Mouse (Mus musculus): ENCODE data around the gene Neo1.
A peak's percentile ranks its signal among the peaks of the same experiment; 100 is the strongest.

DNA sequence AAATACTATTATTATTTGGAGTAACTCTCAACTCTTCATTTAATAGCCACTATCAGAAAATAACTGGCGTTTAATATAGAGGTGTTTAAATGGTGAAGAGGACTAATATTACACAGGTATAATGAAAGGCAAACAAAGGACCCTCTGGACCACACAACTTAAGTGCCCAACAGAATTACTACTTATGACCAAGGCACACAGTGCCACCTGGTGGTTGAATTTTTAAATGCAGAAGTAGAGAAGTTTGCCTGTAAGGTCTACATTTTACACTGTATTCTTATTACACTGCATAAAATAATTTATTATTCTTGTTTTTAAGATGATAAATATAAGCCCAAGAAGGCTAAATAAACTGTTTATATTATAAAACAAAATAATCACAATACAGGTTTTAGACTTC, 108.1 kb downstream of the Neo1 start:
- TF ChIP-seq POLR2A (IDR thresholded peaks at IDR 0.05; ENCODE audit: low read depth, low read length) = no peak
- no peak for TF ChIP-seq EP300 (IDR thresholded peaks at IDR 0.05; ENCODE audit: low read length)
- no peak for TF ChIP-seq ZC3H11A (IDR thresholded peaks at IDR 0.05; ENCODE audit: low read depth, low read length)
- peak; percentile 46 to 81 for TF ChIP-seq CTCF (conservative IDR thresholded peaks at IDR 0.05 in 1 of 2, IDR thresholded peaks at IDR 0.05 in 1 of 2; ENCODE audit: low read depth in 2 of 2, low read length in 2 of 2)
- TF ChIP-seq MXI1 (IDR thresholded peaks at IDR 0.05; ENCODE audit: low read depth, low read length) = no peak
- no peak for TF ChIP-seq ZKSCAN1 (IDR thresholded peaks at IDR 0.05; ENCODE audit: borderline replicate concordance, low read depth, low read length)
- no peak for TF ChIP-seq ZMIZ1 (IDR thresholded peaks at IDR 0.05; ENCODE audit: low read depth, low read length)
- peak; percentile 71 for TF ChIP-seq RAD21 (IDR thresholded peaks at IDR 0.05; ENCODE audit: low read depth, low read length)
- no peak for TF ChIP-seq CHD1 (IDR thresholded peaks at IDR 0.05; ENCODE audit: low read depth, low read length)
- TF ChIP-seq CHD2 (IDR thresholded peaks at IDR 0.05; ENCODE audit: low read length) = no peak
- no peak for TF ChIP-seq MAZ (IDR thresholded peaks at IDR 0.05; ENCODE audit: low read depth, low read length)
- TF ChIP-seq HCFC1 (IDR thresholded peaks at IDR 0.05; ENCODE audit: low read depth, low read length) = no peak
- TF ChIP-seq TBP (conservative IDR thresholded peaks at IDR 0.05; ENCODE audit: low read depth, low read length) = no peak
